In genomic region chr7:112345687-112346086, GRCm38 (mm10) we compare ENCODE assay signal across 24 mouse cellular contexts.
DNase-seq lines count a peak whose midpoint lies in the region; ATAC-seq and TF ChIP-seq lines count a peak whose summit lies in the region.
"Had no signal": no experiment of that assay in that cellular context is flagged by ENCODE, and none has a peak within 500 bp of the region (broad histone marks: within the 10 kb centered on the region; RNA-seq: fewer than 3 reads in every experiment).

No protein-coding gene starts in this region.

- 63% methylated on average over 1 of the region's 1 CpGs for WGBS in heart, embryonic 15.5 days
- 55% methylated on average over 1 of the region's 1 CpGs for WGBS in intestine, postnatal 0 days
- 87% methylated on average over 1 of the region's 1 CpGs for WGBS in intestine, embryonic 15.5 days
- WGBS in stomach, postnatal 0 days, result 18% methylated on average over 1 of the region's 1 CpGs

- no peak overlapping the region for H3K4me2 ChIP-seq in heart, embryonic 15.5 days
- no peak overlapping the region for H3K4me2 ChIP-seq in intestine, postnatal 0 days (replicated peaks; ENCODE audit: low read depth)
- H3K4me2 ChIP-seq in intestine, embryonic 15.5 days (replicated peaks), result no peak overlapping the region
- H3K4me2 ChIP-seq in stomach, postnatal 0 days (replicated peaks; ENCODE audit: low read depth), result no peak overlapping the region
- H3K4me2 ChIP-seq: embryonic facial prominence, embryonic 15.5 days; heart, embryonic 13.5 days; hindbrain, embryonic 13.5 days had no signal

- peak overlapping the region; percentile 26; the same call in 1 of the 2 replicates for H3K27ac ChIP-seq in heart, embryonic 15.5 days
- no peak overlapping the region for H3K27ac ChIP-seq in intestine, postnatal 0 days (ENCODE audit: low read depth, low read length)
- no peak overlapping the region for H3K27ac ChIP-seq in intestine, embryonic 15.5 days
- H3K27ac ChIP-seq in stomach, postnatal 0 days (replicated peaks), result no peak overlapping the region; the same call in 1 of the 2 replicates
- H3K27ac ChIP-seq: embryonic facial prominence, embryonic 15.5 days; hindbrain, embryonic 10.5 days; hindbrain, embryonic 13.5 days had no signal

- no peak for TF ChIP-seq EP300 in stomach, postnatal 0 days (optimal IDR thresholded peaks at IDR 0.05)

- H3K36me3 ChIP-seq in heart, embryonic 15.5 days, result peaks cover 85% of the 10 kb centered on the region
- H3K36me3 ChIP-seq in intestine, postnatal 0 days (ENCODE audit: control insufficient read depth, insufficient read depth), result peaks cover 14% of the 10 kb centered on the region
- peaks cover 3% of the 10 kb centered on the region; the same call in 1 of the 2 replicates for H3K36me3 ChIP-seq in intestine, embryonic 15.5 days
- H3K36me3 ChIP-seq in stomach, postnatal 0 days (ENCODE audit: control insufficient read depth, insufficient read depth, low read length), result no peaks in the 10 kb centered on the region
- H3K36me3 ChIP-seq: embryonic facial prominence, embryonic 15.5 days; hindbrain, embryonic 10.5 days; hindbrain, embryonic 13.5 days had no signal

- no peak overlapping the region for H3K9ac ChIP-seq in heart, embryonic 15.5 days
- H3K9ac ChIP-seq in intestine, postnatal 0 days (ENCODE audit: low read depth, low read length), result no peak overlapping the region
- H3K9ac ChIP-seq in intestine, embryonic 15.5 days, result no peak overlapping the region
- H3K9ac ChIP-seq in stomach, postnatal 0 days (ENCODE audit: low read length), result no peak overlapping the region
- H3K9ac ChIP-seq: embryonic facial prominence, embryonic 15.5 days; heart, embryonic 13.5 days; hindbrain, embryonic 13.5 days had no signal

- H3K4me3 ChIP-seq in heart, embryonic 15.5 days, result no peak overlapping the region
- no peak overlapping the region for H3K4me3 ChIP-seq in intestine, postnatal 0 days (ENCODE audit: low read depth, low read length)
- no peak overlapping the region for H3K4me3 ChIP-seq in intestine, embryonic 15.5 days (replicated peaks)
- H3K4me3 ChIP-seq in stomach, postnatal 0 days (ENCODE audit: low read depth, low read length), result no peak overlapping the region
- H3K4me3 ChIP-seq: embryonic facial prominence, embryonic 15.5 days; heart, embryonic 13.5 days; hindbrain, embryonic 10.5 days; hindbrain, embryonic 13.5 days had no signal

- H3K9me3 ChIP-seq in heart, embryonic 15.5 days (replicated peaks), result no peaks in the 10 kb centered on the region
- no peaks in the 10 kb centered on the region for H3K9me3 ChIP-seq in intestine, postnatal 0 days (ENCODE audit: control insufficient read depth)
- no peaks in the 10 kb centered on the region for H3K9me3 ChIP-seq in intestine, embryonic 15.5 days
- H3K9me3 ChIP-seq in stomach, postnatal 0 days (ENCODE audit: control insufficient read depth, low read length), result no peaks in the 10 kb centered on the region
- H3K9me3 ChIP-seq: embryonic facial prominence, embryonic 15.5 days; heart, embryonic 13.5 days; hindbrain, embryonic 10.5 days; hindbrain, embryonic 13.5 days had no signal

- H3K27me3 ChIP-seq in heart, embryonic 15.5 days, result no peaks in the 10 kb centered on the region
- no peaks in the 10 kb centered on the region for H3K27me3 ChIP-seq in intestine, postnatal 0 days (replicated peaks; ENCODE audit: control insufficient read depth, insufficient read depth, low read length)
- H3K27me3 ChIP-seq in intestine, embryonic 15.5 days (replicated peaks), result no peaks in the 10 kb centered on the region
- no peaks in the 10 kb centered on the region for H3K27me3 ChIP-seq in stomach, postnatal 0 days (ENCODE audit: control insufficient read depth, insufficient read depth, low read length)
- H3K27me3 ChIP-seq: embryonic facial prominence, embryonic 15.5 days; heart, embryonic 13.5 days; hindbrain, embryonic 13.5 days had no signal

- no peak for ATAC-seq in heart, embryonic 15.5 days (replicated peaks; ENCODE audit: insufficient number of reproducible peaks, insufficient read depth, low FRiP score, low read depth)
- ATAC-seq in intestine, postnatal 0 days, result peak; percentile 14; the same call in 1 of the 2 replicates
- no peak for ATAC-seq in intestine, embryonic 15.5 days
- ATAC-seq in stomach, postnatal 0 days (ENCODE audit: low FRiP score, low TSS enrichment), result peak; percentile 65
- ATAC-seq: activated CD4-positive, CD25-positive, alpha-beta regulatory T cell, adult 4 months; CD4-positive, CD25-positive, alpha-beta regulatory T cell, adult 4 months; forebrain, embryonic 14.5 days; hindbrain, embryonic 16.5 days had no signal

- TF ChIP-seq CTCF in intestine, postnatal 0 days (IDR thresholded peaks at IDR 0.05; ENCODE audit: low read depth), result no peak
- no peak for TF ChIP-seq CTCF in stomach, postnatal 0 days (IDR thresholded peaks at IDR 0.05; ENCODE audit: low read depth)

- intact Hi-C loops in heart, postnatal 25 days (cut with DNase I), result no loop called here

- no peak for DNase-seq in heart, postnatal 25 days (ENCODE audit: low spot score)
- DNase-seq in stomach, postnatal 0 days (ENCODE audit: low spot score), result peak; percentile 26
- DNase-seq in right cerebral cortex, postnatal 10 days (ENCODE audit: low spot score in 2 of 2), result no peak
- DNase-seq: adrenal gland, adult 8-10 months; adrenal gland, postnatal 25 days; cerebellum, adult 11-12 months; cerebellum, adult 8-10 months; cerebellum, postnatal 36 days; embryo, embryonic 11 days; gastrocnemius, postnatal 25 days; heart, adult 18-20 months; heart, postnatal 36 days; kidney, adult 18-20 months had no signal

- peaks cover 6% of the 10 kb centered on the region for H3K4me1 ChIP-seq in heart, embryonic 15.5 days (replicated peaks)
- no peaks in the 10 kb centered on the region for H3K4me1 ChIP-seq in intestine, postnatal 0 days (replicated peaks; ENCODE audit: control insufficient read depth, insufficient read depth, low read length)
- no peaks in the 10 kb centered on the region for H3K4me1 ChIP-seq in intestine, embryonic 15.5 days (replicated peaks)
- no peaks in the 10 kb centered on the region for H3K4me1 ChIP-seq in stomach, postnatal 0 days (replicated peaks; ENCODE audit: control insufficient read depth, insufficient read depth)
- H3K4me1 ChIP-seq: hindbrain, embryonic 13.5 days had no signal

Comparison
In these comparisons a context has a peak if more than half of its experiments do, and no peak if none do; other contexts are left out.
1. ATAC-seq: peak in intestine, postnatal 0 days (single experiment) and stomach, postnatal 0 days (single experiment); none in heart, embryonic 15.5 days (single experiment) and intestine, embryonic 15.5 days (single experiment).